Mouse (Mus musculus) liver, postnatal 0 days (tissue): Measurements from ENCODE around the gene Wscd2. TPM values are rescaled to one million over a fixed set of nuclear protein-coding genes. Genes with fewer than 3 reads are reported as not detected.

Experiments
- ATAC-seq: fragments of 200-750 bp; cut with Nextera tagmentation; 2 replicates; pipeline ENCODE4 v1.8.0; 2017; ENCODE audit warnings: mild to moderate bottlenecking, moderate library complexity
- DNase-seq: peaks from one replicate; pipeline ENCODE4 v3.0.0-alpha.2; 2016
- H3K27ac ChIP-seq: fragments of 300-500 bp; sonication (generic); 2 replicates; pipeline ENCODE4 v1.5.1; 2014; ENCODE audit warnings: antibody characterized with exemption, moderate library complexity, mild to moderate bottlenecking, low read depth
- H3K27me3 ChIP-seq: fragments of 300-500 bp; sonication (generic); 2 replicates; pipeline ENCODE4 v1.6.1; 2014; ENCODE audit warnings: low read length, control low read depth, mixed read lengths; ENCODE audit not compliant: insufficient read depth
- H3K36me3 ChIP-seq: fragments of 300-500 bp; sonication (generic); replicated peaks from 2 replicates; pipeline ENCODE4 v1.6.1; 2014; ENCODE audit warnings: mild to moderate bottlenecking, control low read depth, low read length, moderate library complexity, mixed read lengths; ENCODE audit not compliant: insufficient read depth
- H3K4me1 ChIP-seq: fragments of 300-500 bp; sonication (generic); 2 replicates; pipeline ENCODE4 v1.6.1; 2014; ENCODE audit warnings: antibody characterized with exemption, mild to moderate bottlenecking, control low read depth; ENCODE audit not compliant: insufficient read depth
- H3K4me2 ChIP-seq: fragments of 300-500 bp; sonication (generic); 2 replicates; pipeline ENCODE4 v1.6.1; 2014; ENCODE audit warnings: low read depth, mild to moderate bottlenecking, low read length, moderate library complexity, mixed read lengths
- H3K4me3 ChIP-seq: fragments of 300-500 bp; sonication (generic); 2 replicates; pipeline ENCODE4 v1.5.1; 2014; ENCODE audit warnings: low read depth, low read length
- H3K9ac ChIP-seq: fragments of 300-500 bp; sonication (generic); replicated peaks from 2 replicates; pipeline ENCODE4 v1.6.1; 2014; ENCODE audit warnings: mild to moderate bottlenecking, moderate library complexity
- H3K9me3 ChIP-seq: fragments of 300-500 bp; sonication (generic); 2 replicates; pipeline ENCODE4 v1.6.1; 2016; ENCODE audit warnings: mild to moderate bottlenecking, control low read depth, low read length, mixed read lengths
- CTCF ChIP-seq: sonication (generic); IDR thresholded peaks from 2 replicates; pipeline ENCODE4 v1.5.1; 2016; ENCODE audit warnings: antibody characterized with exemption, low read depth
- EP300 ChIP-seq: IDR thresholded peaks from 2 replicates; pipeline ENCODE4 v1.6.1; 2016; ENCODE audit warnings: antibody characterized with exemption, low read depth, mild to moderate bottlenecking
- WGBS: fragments of 180-500 bp; shearing (Covaris S2); extraction: QIAGEN DNeasy Blood & Tissue Kit; methylation state at CpG from one replicate; pipeline ENCODE4 v1.1.7; 2014; ENCODE audit not compliant: insufficient replicate concordance; 5-methylcytosine and 5-hydroxymethylcytosine counted together
- polyA plus RNA-seq: library from polyadenylated mRNA; unstranded; fragments of >200 nt; fragmentation: Nextera tagmentation; extraction: Ambion mirVana; gene quantifications from 2 replicates; pipeline ENCODE4 v1.2.1, GENCODE M21; 2015

Gene Wscd2
- polyA plus RNA-seq, 1 experiment from 2014 or later = not detected

DNA sequence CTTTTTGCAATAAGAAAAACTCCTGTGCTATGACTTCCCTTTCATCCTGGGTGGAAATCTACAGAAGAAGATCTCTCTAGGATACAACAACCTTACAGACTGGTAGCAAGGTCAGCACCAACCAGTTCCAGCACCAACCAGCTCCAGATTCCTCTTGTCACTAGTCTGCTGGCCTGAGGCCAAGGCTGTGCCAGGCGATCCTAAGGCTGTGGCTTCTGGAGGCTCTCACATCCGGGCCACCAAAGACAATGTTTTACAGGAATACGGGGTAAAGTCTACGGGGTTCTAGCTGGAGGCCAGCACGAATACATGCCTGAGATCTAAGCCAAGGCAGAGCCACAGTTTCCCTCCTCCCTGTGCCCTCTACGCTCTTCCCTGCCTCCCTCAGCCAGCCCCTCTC is 25.4 kb upstream of the Wscd2 start:
- no peak overlapping the region for H3K9ac ChIP-seq
- H3K27me3 ChIP-seq = peaks cover 5% of the 10 kb centered on the region; the same call in 1 of the 2 replicates
- no peaks in the 10 kb centered on the region for H3K9me3 ChIP-seq
- WGBS = 76% methylated on average over 6 of the region's 6 CpGs
- TF ChIP-seq EP300 (no peak), CTCF (no peak)
- ATAC-seq (no peak), DNase-seq (no peak)
- H3K27ac ChIP-seq = no peak overlapping the region
- no peaks in the 10 kb centered on the region for H3K4me1 ChIP-seq
- H3K36me3 ChIP-seq = no peaks in the 10 kb centered on the region
- H3K4me2 ChIP-seq = no peak overlapping the region
- no peak overlapping the region for H3K4me3 ChIP-seq

- no peaks in the 10 kb centered on the region for H3K36me3 ChIP-seq
- no peaks in the 10 kb centered on the region for H3K9me3 ChIP-seq
- H3K4me3 ChIP-seq = no peak overlapping the region
- no peak for ATAC-seq
- TF ChIP-seq CTCF = no peak
- no peak for TF ChIP-seq EP300
- H3K27me3 ChIP-seq = no peaks in the 10 kb centered on the region; the same call in 1 of the 2 replicates
- no peak overlapping the region for H3K9ac ChIP-seq
- H3K27ac ChIP-seq = no peak overlapping the region
- no peak for DNase-seq
- H3K4me1 ChIP-seq = no peaks in the 10 kb centered on the region
- 61% methylated on average over 6 of the region's 6 CpGs for WGBS
- no peak overlapping the region for H3K4me2 ChIP-seq
These were observed 23.6 kb upstream of the Wscd2 start for GRCm38 (mm10) chr5:113466536-113466935.

GRCm38 (mm10) chr5:113467072-113467471 is 23.1 kb upstream of the Wscd2 start:
- no peak overlapping the region for H3K4me3 ChIP-seq
- no peak overlapping the region for H3K4me2 ChIP-seq
- ATAC-seq (no peak), DNase-seq (no peak)
- H3K27ac ChIP-seq = no peak overlapping the region
- TF ChIP-seq EP300 (no peak), CTCF (no peak)
- WGBS = 51% methylated on average over 4 of the region's 4 CpGs
- H3K27me3 ChIP-seq = no peaks in the 10 kb centered on the region; the same call in 1 of the 2 replicates
- no peaks in the 10 kb centered on the region for H3K9me3 ChIP-seq
- H3K4me1 ChIP-seq = no peaks in the 10 kb centered on the region
- H3K36me3 ChIP-seq = no peaks in the 10 kb centered on the region
- no peak overlapping the region for H3K9ac ChIP-seq

GRCm38 (mm10) chr5:113467765-113468164 is 22.4 kb upstream of the Wscd2 start:
- DNase-seq (no peak), ATAC-seq (no peak)
- no peaks in the 10 kb centered on the region for H3K4me1 ChIP-seq
- TF ChIP-seq CTCF (no peak), EP300 (no peak)
- no peak overlapping the region for H3K4me3 ChIP-seq
- no peak overlapping the region for H3K4me2 ChIP-seq
- no peak overlapping the region for H3K9ac ChIP-seq
- no peaks in the 10 kb centered on the region for H3K36me3 ChIP-seq
- H3K27ac ChIP-seq = no peak overlapping the region
- H3K9me3 ChIP-seq = no peaks in the 10 kb centered on the region
- WGBS = 3% methylated on average over 8 of the region's 8 CpGs
- H3K27me3 ChIP-seq = no peaks in the 10 kb centered on the region

DNA sequence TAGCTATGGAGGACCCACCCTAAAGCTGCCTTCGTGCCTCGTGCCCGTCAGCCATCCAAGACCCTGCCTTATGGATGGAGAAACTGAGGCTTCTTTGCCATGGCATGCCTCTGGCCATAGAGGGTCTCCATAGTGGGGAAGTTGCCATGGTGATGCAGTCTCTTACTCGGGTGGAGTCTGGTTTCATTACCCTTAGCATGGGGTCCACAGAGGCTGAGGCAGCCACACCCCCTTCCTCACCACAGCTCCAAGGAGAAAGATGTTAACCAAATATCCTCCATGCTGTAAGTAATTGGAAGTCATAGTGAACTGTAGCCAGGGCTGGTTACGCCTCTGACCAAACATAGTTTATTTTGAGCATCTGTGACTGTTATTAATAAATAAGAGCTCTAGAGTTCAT is 21.5 kb upstream of the Wscd2 start:
- Histone ChIP-seq H3K27ac (no peak overlapping the region), H3K4me1 (no peaks in the 10 kb centered on the region), H3K4me2 (no peak overlapping the region), H3K27me3 (no peaks in the 10 kb centered on the region), H3K9me3 (no peaks in the 10 kb centered on the region), H3K9ac (no peak overlapping the region), H3K4me3 (no peak overlapping the region), H3K36me3 (no peaks in the 10 kb centered on the region)
- no peak for DNase-seq
- 59% methylated on average over 5 of the region's 5 CpGs for WGBS
- ATAC-seq = no peak
- no peak for TF ChIP-seq EP300
- TF ChIP-seq CTCF = no peak

DNA sequence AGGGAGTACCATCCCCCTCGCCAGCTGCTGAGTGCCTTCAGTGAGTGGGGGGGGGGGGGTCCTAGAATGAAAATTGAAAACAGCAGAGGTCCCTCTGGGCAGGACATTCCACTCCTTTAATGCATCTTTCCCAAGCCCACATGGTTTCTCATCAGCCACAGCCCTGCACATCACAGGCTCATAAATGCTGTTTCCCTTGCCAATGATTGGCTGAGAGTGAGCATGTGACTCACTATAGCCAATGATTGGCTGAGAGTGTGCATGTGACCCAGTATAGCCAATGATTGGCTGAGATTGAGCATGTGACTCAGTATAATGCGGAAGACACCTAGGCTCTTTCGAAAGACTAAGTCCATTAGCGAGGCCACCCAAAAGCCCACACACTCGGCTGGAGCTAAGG is 20.9 kb upstream of the Wscd2 start:
- 71% methylated on average over 5 of the region's 5 CpGs for WGBS
- Histone ChIP-seq H3K9me3 (no peaks in the 10 kb centered on the region), H3K4me1 (no peaks in the 10 kb centered on the region), H3K27ac (no peak overlapping the region), H3K4me2 (no peak overlapping the region), H3K4me3 (no peak overlapping the region), H3K9ac (no peak overlapping the region), H3K36me3 (no peaks in the 10 kb centered on the region), H3K27me3 (no peaks in the 10 kb centered on the region)
- ATAC-seq = no peak
- TF ChIP-seq EP300 = no peak
- TF ChIP-seq CTCF = no peak
- no peak for DNase-seq

DNA sequence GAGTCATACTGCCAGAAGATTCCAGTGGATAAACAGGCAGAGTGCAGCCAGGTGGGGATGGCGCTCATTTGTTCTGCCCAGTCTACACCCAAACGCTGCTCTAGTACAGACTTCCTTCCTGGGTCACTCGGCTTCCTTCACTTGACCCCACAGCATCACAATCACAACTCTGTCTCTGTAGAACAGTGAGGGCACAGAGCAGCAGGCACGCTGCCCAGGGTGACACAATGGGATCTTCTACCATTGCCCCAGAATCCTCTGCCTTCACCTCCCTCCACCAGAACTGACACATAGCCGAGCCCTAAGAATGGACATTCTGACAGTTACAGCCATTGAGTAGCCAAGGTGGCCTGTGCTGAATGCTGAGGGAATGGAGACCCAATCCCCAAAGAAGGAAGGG is 20.3 kb upstream of the Wscd2 start:
- WGBS = 70% methylated on average over 5 of the region's 5 CpGs

More for the DNA sequence above, 20.3 kb upstream of the Wscd2 start:
- Histone ChIP-seq H3K9me3 (no peaks in the 10 kb centered on the region), H3K36me3 (no peaks in the 10 kb centered on the region), H3K27me3 (no peaks in the 10 kb centered on the region), H3K4me3 (no peak overlapping the region), H3K4me2 (no peak overlapping the region), H3K27ac (no peak overlapping the region), H3K4me1 (no peaks in the 10 kb centered on the region), H3K9ac (no peak overlapping the region)
- no peak for TF ChIP-seq CTCF
- TF ChIP-seq EP300 = no peak
- ATAC-seq (no peak), DNase-seq (no peak)
